Mouse (Mus musculus) CH12F3 (cell line): ENCODE measurements around the gene Tmod2.
"Not testable (repeated sequence)": the region's sequence is repeated elsewhere in the genome, so short reads cannot be mapped to it uniquely, and the experiment has no call there.

Source experiments
- in situ Hi-C: fragments of 300-500 bp; cut with MboI; formaldehyde crosslinking; loops from 2 replicates; pipeline ENCODE4 v1.14.3; 2020; ENCODE audit warnings: low sequenced_read_pairs

The Tmod2 gene

GRCm38 (mm10) chr9:75553719-75554118 is 57.4 kb downstream of the Tmod2 start:
- in situ Hi-C loops: no loop called here

DNA sequence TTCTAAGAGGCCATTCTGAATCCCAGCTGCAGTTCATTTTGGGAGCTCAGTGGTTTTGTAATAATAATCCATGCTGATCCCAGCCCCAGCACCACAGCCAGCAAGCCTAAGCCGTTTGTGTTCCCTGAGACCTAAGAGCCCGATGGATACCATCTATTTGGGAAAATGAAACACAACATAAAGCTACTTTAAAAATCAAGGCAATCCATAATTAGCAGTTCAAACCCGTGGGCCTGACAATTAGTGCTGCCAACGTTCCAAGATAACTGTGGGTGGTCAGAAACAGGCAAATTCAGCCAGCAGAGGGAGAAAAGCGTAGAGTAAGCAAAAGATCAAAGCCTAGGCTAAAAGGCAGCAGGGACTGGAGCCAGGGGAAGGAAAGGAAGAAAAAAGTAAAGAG is 59.8 kb downstream of the Tmod2 start:
- in situ Hi-C loops: no loop called here

DNA sequence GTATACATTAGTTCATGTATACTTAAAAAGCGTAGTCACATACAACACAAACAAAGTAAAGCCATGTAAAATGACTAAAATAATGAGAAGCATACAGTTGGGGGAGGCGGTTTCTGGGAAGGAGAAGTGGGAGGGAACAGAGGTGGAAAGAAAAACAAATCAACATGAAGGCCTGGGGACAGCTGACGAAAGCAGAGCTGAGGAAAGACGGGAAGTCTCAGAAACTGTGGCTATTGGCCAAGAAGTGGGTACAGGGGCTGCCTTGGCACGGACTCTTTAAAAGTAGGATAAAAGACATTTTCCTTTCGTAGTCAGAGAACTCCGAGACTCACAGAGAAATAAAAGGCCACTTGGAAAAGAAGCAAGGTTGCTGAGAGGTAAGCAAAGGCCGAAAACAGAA is 62.1 kb downstream of the Tmod2 start:
- in situ Hi-C loops: no loop called here

GRCm38 (mm10) chr9:75546885-75547553 is 64.1 kb downstream of the Tmod2 start:
- in situ Hi-C loops: no loop called here

DNA sequence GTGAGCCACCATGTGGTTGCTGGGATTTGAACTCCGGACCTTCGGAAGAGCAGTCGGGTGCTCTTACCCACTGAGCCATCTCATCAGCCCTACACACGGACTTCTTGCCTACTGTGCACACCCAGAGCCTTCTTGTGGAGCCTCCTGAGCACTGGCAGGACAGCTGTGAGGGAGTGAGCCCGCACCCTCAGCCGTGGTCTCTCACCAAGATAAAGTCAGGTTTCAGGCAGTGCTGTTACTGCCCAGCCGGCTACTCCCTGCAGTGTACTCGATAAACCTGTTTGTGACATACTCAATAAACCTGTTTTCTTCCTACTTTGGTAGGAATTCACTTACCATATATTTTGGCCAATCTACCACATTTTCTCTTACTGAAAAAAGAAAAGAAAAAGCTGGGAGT is 65.6 kb downstream of the Tmod2 start:
- in situ Hi-C loops: no loop called here

- in situ Hi-C loops: no loop called here
Observed at GRCm38 (mm10) chr9:75541497-75541896, 69.6 kb downstream of the Tmod2 start.

GRCm38 (mm10) chr9:75536422-75536821 is 74.7 kb downstream of the Tmod2 start:
- in situ Hi-C loops: no loop called here

GRCm38 (mm10) chr9:75534431-75534962 is 76.6 kb downstream of the Tmod2 start:
- in situ Hi-C loops: no loop called here

DNA sequence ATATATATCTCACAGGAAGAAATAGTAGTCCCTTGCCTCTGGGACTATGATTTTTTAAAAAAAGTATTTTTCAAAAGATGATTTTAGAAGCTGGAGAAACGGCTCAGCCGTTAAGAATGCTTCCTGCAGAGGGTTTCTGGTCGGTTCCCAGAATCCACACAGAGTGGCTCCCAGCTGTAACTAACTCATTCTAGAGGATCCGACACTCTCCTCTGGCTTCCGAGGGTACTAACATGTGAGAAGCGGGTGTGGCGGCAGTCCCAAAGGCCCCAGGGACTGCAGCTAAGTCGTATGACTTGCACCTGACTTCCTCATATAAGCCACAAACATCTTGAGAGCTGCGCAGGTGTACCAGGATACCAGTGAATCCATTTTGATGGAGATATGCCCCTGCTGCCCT is 78.1 kb downstream of the Tmod2 start:
- in situ Hi-C loops: not testable (repeated sequence)

DNA sequence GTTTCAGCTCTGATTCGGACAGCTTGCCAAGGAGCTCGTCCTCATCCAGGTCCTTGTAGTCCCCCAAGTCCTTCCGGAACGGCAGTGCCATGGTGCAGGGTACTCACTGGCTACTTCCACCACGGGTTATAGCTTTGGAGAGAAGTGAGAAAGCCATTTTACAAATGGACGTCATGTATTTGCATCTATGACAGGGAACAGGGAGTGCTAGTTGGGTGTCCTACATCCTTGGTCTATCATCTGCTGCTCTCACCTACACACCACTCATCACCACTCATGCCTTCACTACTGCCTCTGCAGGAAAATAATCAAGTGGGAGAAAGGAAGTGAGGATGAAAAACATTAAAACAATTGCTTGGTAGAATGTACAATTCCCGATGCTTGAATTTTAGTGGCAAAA is 78.7 kb downstream of the Tmod2 start:
- in situ Hi-C loops: no loop called here

DNA sequence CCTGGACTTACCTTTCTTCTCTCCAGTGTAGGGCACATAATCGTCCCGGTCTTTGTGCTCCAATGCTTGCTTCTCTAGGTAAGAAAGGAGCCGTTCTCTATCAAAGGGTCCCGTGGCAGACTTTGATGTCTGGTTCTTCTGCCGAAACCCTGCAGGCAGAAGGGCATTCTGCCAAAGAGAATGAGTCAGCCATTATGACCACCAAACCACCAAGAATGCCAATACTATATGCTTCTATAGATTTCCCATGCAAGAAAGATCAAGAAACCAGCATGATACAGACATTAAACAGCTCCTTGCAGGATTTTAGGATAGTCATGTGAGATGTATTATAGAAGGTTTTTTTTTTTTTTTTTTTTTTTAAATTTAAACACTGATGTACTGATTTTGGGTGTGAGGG is 81.8 kb downstream of the Tmod2 start:
- in situ Hi-C loops: no loop called here

DNA sequence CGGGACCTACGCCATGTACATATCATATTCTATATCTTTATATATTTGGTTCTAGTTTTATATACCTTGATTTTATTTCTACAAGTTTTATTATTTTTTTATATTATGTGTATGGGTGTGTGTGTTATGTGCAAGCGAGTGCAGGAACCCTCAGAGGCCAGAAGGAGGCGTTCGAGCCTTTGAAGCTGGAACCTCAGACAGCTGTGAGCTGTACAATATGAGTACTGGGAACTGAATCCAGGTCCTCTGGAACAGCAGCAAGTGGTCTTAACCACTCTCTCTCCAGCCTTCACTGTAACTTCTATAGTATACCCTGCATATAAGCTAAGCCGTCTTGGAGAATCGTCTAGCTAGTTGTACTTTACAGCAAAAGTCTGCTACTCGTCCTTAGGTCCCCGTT is 83.0 kb downstream of the Tmod2 start:
- in situ Hi-C loops: no loop called here

GRCm38 (mm10) chr9:75527368-75528059 is 83.6 kb downstream of the Tmod2 start:
- in situ Hi-C loops: no loop called here

DNA sequence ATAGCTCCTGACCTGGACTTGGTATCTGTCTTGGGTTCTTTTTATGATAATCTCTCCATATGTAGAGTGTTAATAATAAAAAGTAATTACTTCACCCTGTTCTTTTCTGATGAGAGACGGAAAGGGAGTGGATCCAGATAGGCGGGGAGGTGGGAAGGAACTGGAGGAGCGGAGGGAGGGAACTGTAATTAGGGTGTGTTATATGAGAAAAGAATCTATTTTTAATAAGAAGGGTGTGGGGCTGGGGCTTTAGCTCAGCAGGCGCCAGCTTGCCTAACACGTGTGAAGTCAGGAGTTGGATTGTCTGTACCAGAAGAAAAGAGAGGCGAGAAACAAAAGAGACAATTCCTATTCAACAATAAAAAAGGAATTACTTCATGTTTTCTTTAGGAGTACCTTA is 87.5 kb downstream of the Tmod2 start:
- in situ Hi-C loops: no loop called here

GRCm38 (mm10) chr9:75522217-75522616 is 88.9 kb downstream of the Tmod2 start:
- in situ Hi-C loops: no loop called here

DNA sequence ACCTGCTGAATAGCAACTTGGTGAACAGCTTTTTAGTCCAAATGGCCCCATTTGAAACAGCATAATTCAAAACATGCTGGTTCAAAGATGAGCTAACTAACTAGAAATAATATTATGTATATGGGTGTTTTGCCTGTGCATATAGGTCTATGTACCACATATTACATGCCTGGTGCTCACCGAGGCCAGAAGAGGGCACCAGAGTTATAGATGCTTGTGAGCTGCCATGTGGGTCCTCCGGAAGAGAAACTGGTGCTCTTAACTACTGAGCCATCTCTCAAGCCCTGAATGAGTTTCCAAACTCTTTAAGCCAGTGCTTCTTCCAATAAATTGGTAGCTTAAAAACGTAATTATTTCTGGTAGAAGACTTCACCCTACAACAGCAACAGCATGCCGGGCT is 89.3 kb downstream of the Tmod2 start:
- in situ Hi-C loops: no loop called here

DNA sequence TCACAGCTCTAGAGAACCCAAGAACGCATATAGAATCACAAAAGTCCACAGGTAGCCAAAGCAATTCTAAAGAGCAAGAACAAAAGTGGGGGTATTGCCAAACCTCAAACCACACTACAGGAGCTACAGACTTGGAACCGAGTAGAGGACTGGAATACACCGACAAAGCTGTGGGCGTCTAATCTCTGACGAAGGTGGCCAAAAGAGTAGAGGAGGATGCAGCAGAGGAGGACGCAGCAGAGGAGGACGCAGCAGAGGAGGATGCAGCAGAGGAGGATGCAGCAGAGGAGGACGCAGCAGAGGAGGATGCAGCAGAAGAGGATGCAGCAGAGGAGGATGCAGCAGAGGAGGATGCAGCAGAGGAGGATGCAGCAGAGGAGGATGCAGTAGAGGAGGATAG is 90.2 kb downstream of the Tmod2 start:
- in situ Hi-C loops: no loop called here

DNA sequence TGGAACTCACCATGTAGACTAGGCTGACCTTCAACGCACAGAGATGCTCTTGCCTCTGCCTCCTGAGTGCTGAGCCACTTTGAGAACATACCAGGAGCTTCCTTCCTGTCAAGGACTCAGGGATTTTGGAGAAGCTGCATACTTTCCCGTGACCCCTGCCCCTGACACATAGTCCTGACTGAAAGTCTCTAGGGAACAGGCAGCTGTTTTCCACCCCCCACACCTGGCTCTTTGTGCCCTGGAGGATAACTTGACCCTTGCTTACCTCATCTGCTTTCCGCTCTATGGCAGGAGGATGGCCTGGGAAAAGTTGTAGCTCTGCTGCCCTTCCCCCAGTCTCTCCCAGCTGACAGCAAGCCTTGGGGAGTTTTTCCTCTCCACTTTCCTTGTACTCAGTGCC is 93.4 kb downstream of the Tmod2 start:
- in situ Hi-C loops: no loop called here
